Mouse (Mus musculus) myocyte (in vitro differentiated cells): Measurements from ENCODE around the gene Pilra.

Source experiments
- E2F4 ChIP-seq: IDR thresholded peaks from one replicate; pipeline ENCODE4 v1.6.1; 2011; ENCODE audit warnings: mild to moderate bottlenecking, control low read depth, moderate library complexity; ENCODE audit not compliant: insufficient read depth
- MAX ChIP-seq: IDR thresholded peaks from one replicate; pipeline ENCODE4 v1.6.1; 2011; ENCODE audit warnings: low read depth, mild to moderate bottlenecking, control low read depth
- MYOD1 ChIP-seq, 3 experiments: IDR thresholded peaks; one replicate each; pipeline ENCODE4 v1.6.1; 2011; ENCODE audit warnings: control low read depth in 2 of 3, low read depth in 2 of 3, mild to moderate bottlenecking in 2 of 3, moderate library complexity in 1 of 3; ENCODE audit not compliant: insufficient read length in 2 of 3, control insufficient read depth in 1 of 3
- MYOG ChIP-seq, 3 experiments: IDR thresholded peaks; one replicate each; pipeline ENCODE4 v1.6.1; 2011; ENCODE audit warnings: control low read depth in 2 of 3, low read depth in 2 of 3, mild to moderate bottlenecking in 2 of 3; ENCODE audit not compliant: insufficient read length in 2 of 3, control insufficient read depth in 1 of 3, insufficient read depth in 1 of 3
- POLR2A ChIP-seq: IDR thresholded peaks from one replicate; pipeline ENCODE4 v1.6.1; 2011; ENCODE audit warnings: low read depth, mild to moderate bottlenecking, control low read depth, moderate library complexity; ENCODE audit not compliant: insufficient read length
- POLR2AphosphoS2 ChIP-seq: IDR thresholded peaks from one replicate; pipeline ENCODE4 v1.6.1; 2011; ENCODE audit warnings: low read depth, control low read depth; ENCODE audit not compliant: insufficient read length
- REST ChIP-seq: IDR thresholded peaks from one replicate; pipeline ENCODE4 v1.6.1; 2011; ENCODE audit warnings: mild to moderate bottlenecking, control low read depth, moderate library complexity; ENCODE audit not compliant: insufficient read depth, insufficient read length
- SRF ChIP-seq: IDR thresholded peaks from one replicate; pipeline ENCODE4 v1.6.1; 2011; ENCODE audit warnings: low read depth; ENCODE audit not compliant: control insufficient read depth, insufficient read length
- USF1 ChIP-seq: IDR thresholded peaks from one replicate; pipeline ENCODE4 v1.6.1; 2011; ENCODE audit warnings: low read depth, mild to moderate bottlenecking, control low read depth, moderate library complexity

DNA sequence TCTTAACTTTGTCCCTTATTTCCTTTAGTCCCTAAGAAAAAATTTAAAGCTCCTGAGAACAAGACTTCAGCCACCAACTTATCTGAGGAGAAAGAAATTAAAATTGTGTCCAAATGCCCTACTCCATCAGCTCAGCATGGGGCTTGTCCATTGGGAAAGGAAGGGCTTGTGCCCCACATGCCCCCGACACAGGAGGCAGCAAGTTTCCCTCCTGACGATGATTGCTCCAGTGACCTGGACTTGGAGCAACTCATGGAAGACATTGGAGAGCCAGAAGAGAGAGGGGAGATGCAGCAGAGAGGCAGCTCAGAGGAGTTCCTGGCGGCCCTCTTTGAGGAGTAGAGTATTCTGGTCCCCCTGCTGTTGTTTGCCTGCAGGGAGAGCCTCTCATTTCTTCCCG, 14.0 kb downstream of the Pilra start:
- TF ChIP-seq POLR2A (no peak), MYOD1 (IDR thresholded peaks at IDR 0.05; ENCODE audit: control insufficient read depth in 1 of 3, insufficient read length in 2 of 3, low read depth in 2 of 3) (no peak), MAX (no peak), E2F4 (no peak), SRF (no peak), USF1 (no peak), REST (no peak), MYOG (IDR thresholded peaks at IDR 0.05; ENCODE audit: control insufficient read depth in 1 of 3, insufficient read depth in 1 of 3, insufficient read length in 2 of 3, low read depth in 2 of 3) (no peak), POLR2AphosphoS2 (no peak)
